Mouse (Mus musculus) heart, adult 2 months (tissue): ENCODE results near the gene F10.

Experiments used
- CTCF ChIP-seq: fragments of 200-600 bp; IDR thresholded peaks from 2 replicates; pipeline ENCODE4 v1.8.1; 2022; ENCODE audit warnings: antibody characterized with exemption, mild to moderate bottlenecking, moderate library complexity
- POLR2A ChIP-seq: fragments of 200-500 bp; IDR thresholded peaks from 2 replicates; pipeline ENCODE4 v1.6.1; 2011; ENCODE audit warnings: mild to moderate bottlenecking, low read depth, low read length, control low read depth; ENCODE audit not compliant: insufficient read depth

GRCm38 (mm10) chr8:13060441-13061150 is 23.5 kb downstream of the F10 start, which contains the start of gene Proz:
- TF ChIP-seq POLR2A (no peak), CTCF (no peak)
